Mouse (Mus musculus) layer of hippocampus, adult 2 months (tissue): ENCODE results near the gene Bri3bp. TPM values are rescaled to one million over a fixed set of nuclear protein-coding genes. Genes with fewer than 3 reads are reported as not detected.

Experiments used
- DNase-seq, 2 experiments: peaks; one replicate each; pipeline ENCODE4 v3.0.0; 2022; ENCODE audit warnings: low spot score in 2 of 2
- H3K27ac ChIP-seq: fragments of 200-600 bp; 2 replicates; pipeline ENCODE4 v1.8.1; 2022
- H3K4me3 ChIP-seq: fragments of 200-600 bp; 2 replicates; pipeline ENCODE4 v1.8.1; 2022; ENCODE audit warnings: mild to moderate bottlenecking
- CTCF ChIP-seq: fragments of 200-600 bp; conservative IDR thresholded peaks from 2 replicates; pipeline ENCODE4 v1.8.1; 2022; ENCODE audit warnings: antibody characterized with exemption, mild to moderate bottlenecking, moderate library complexity
- microRNA-seq, 2 experiments: library from miRNA; unstranded; fragments of <30 nt; microRNA quantifications; one replicate each; pipeline ENCODE4 v1.2.0; 2021
- total RNA-seq, 2 experiments: library from RNA; stranded (reverse); gene quantifications; 2 replicates each; pipeline ENCODE4 v1.2.3; 2021

The Bri3bp gene
- total RNA-seq, 2 experiments from 2014 or later, result 93.2 to 107 TPM

DNA sequence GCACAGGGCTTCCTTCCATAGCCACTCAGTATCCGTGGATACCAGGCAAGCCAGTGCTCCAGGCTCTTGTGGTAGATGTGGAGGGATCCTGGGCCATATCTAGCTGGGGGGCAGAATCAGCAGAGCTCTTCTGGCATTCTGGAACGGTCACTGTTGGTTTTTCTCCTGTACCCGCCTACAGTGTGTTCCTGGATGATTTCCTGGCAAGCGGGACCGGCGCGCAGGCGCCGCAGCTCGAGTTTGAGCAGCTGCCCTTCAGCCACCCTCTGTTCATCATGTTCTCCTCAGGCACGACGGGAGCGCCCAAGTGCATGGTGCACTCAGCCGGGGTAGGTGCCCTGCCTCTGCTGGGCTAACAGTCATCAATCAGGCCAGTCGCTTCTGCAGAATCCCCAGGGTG, 64.6 kb downstream of the Bri3bp start:
- H3K27ac ChIP-seq, result peak overlapping the region; percentile 78
- peak in 1 of 2 experiments; percentile 60 for DNase-seq

GRCm38 (mm10) chr5:125507582-125507981, 66.2 kb downstream of the Bri3bp start:
- Histone ChIP-seq H3K4me3 (no peak overlapping the region), H3K27ac (no peak overlapping the region)
- peak; percentile 66 for TF ChIP-seq CTCF
- DNase-seq, result no peak

More for the DNA sequence above, 64.6 kb downstream of the Bri3bp start:
- H3K4me3 ChIP-seq, result no peak overlapping the region; the same call in 1 of the 2 replicates
- no peak for TF ChIP-seq CTCF

GRCm38 (mm10) chr5:125508006-125508405, 66.6 kb downstream of the Bri3bp start:
- no peak for DNase-seq
- Histone ChIP-seq H3K4me3 (no peak overlapping the region), H3K27ac (no peak overlapping the region)
- no peak for TF ChIP-seq CTCF

- Histone ChIP-seq H3K4me3 (no peak overlapping the region), H3K27ac (no peak overlapping the region)
- DNase-seq, result peak in 1 of 2 experiments; percentile 80
- TF ChIP-seq CTCF, result peak; percentile 88
These were observed 68.2 kb downstream of the Bri3bp start for GRCm38 (mm10) chr5:125509541-125509940.

Small RNAs within 50 kb of the gene (microRNA-seq; reads per million reads assigned to microRNA genes)
- gene Gm27551, result 0 reads per million in 2 experiments

Other genes starting within 250 kb of the Bri3bp start
- 10 to 100 TPM; 34.5 to 35.1 TPM for gene Scarb1, start 100.5 kb upstream of the Bri3bp start, total RNA-seq
- not detected for gene Gm10382, start 52.2 kb upstream of the Bri3bp start, total RNA-seq
- gene Ubc, start 51.4 kb upstream of the Bri3bp start, total RNA-seq, result 100 to 1,000 TPM; 713 to 818 TPM
- gene Dhx37, start 7.4 kb upstream of the Bri3bp start, total RNA-seq, result 10 to 100 TPM; 15.2 to 15.6 TPM
- gene Aacs, start 34.2 kb downstream of the Bri3bp start, total RNA-seq, result 10 to 100 TPM; 48.1 to 55.5 TPM
- gene Tmem132b, start 90.2 kb downstream of the Bri3bp start, total RNA-seq, result 100 to 1,000 TPM; 117 to 127 TPM